Mouse (Mus musculus) left cerebral cortex, postnatal 25 days (tissue): ENCODE results near the gene Lekr1. TPM values are rescaled to one million over a fixed set of nuclear protein-coding genes. Genes with fewer than 3 reads are reported as not detected.
"Not testable (repeated sequence)": the region's sequence is repeated elsewhere in the genome, so short reads cannot be mapped to it uniquely, and the experiment has no call there.

ENCODE experiments used
- DNase-seq, 2 experiments: peaks; one replicate each; pipeline ENCODE4 v3.0.0; 2022; ENCODE audit warnings: low spot score in 2 of 2, mixed read lengths in 1 of 2
- intact Hi-C: fragments of 180-260 bp; cut with DNase I; formaldehyde crosslinking; loops from one replicate; pipeline ENCODE4 v1.15.1; 2025
- total RNA-seq, 2 experiments: library from RNA; stranded (reverse); gene quantifications; 2 replicates each; pipeline ENCODE4 v1.2.3; 2021

Lekr1 gene
- total RNA-seq, 2 experiments from 2014 or later: 6.4 to 6.7 TPM

- intact Hi-C loops: no loop called here
- DNase-seq: no peak
Measured at GRCm38 (mm10) chr3:65744936-65745335, 78.9 kb downstream of the Lekr1 start.

- intact Hi-C loops: no loop called here
- DNase-seq: no peak
Measured at GRCm38 (mm10) chr3:65764511-65765508, 98.8 kb downstream of the Lekr1 start.

GRCm38 (mm10) chr3:65766387-65766786, 100.4 kb downstream of the Lekr1 start:
- DNase-seq: no peak
- intact Hi-C loops: no loop called here

- no peak for DNase-seq
- intact Hi-C loops: no loop called here
Measured at GRCm38 (mm10) chr3:65767202-65767862, 101.3 kb downstream of the Lekr1 start.

GRCm38 (mm10) chr3:65769666-65770065, 103.6 kb downstream of the Lekr1 start:
- DNase-seq, intact Hi-C loops: not testable (repeated sequence)

GRCm38 (mm10) chr3:65773910-65774309, 107.9 kb downstream of the Lekr1 start:
- intact Hi-C loops: no loop called here
- DNase-seq: no peak

- intact Hi-C loops: no loop called here
- DNase-seq: no peak
Measured at GRCm38 (mm10) chr3:65775096-65775495, 109.1 kb downstream of the Lekr1 start.

- intact Hi-C loops: no loop called here
- no peak for DNase-seq
Measured at GRCm38 (mm10) chr3:65782246-65782645, 116.2 kb downstream of the Lekr1 start.

- no peak for DNase-seq
- intact Hi-C loops: no loop called here
Measured at GRCm38 (mm10) chr3:65790076-65790685, 124.2 kb downstream of the Lekr1 start.

- DNase-seq: no peak
Measured at GRCm38 (mm10) chr3:65793561-65793960, 127.5 kb downstream of the Lekr1 start.

GRCm38 (mm10) chr3:65794711-65795110, 128.7 kb downstream of the Lekr1 start:
- intact Hi-C loops: no loop called here
- DNase-seq: no peak

More at GRCm38 (mm10) chr3:65793561-65793960, 127.5 kb downstream of the Lekr1 start:
- intact Hi-C loops: no loop called here

- intact Hi-C loops: no loop called here
- no peak for DNase-seq
Measured at GRCm38 (mm10) chr3:65797345-65798137, 131.5 kb downstream of the Lekr1 start.

GRCm38 (mm10) chr3:65800962-65801361, 134.9 kb downstream of the Lekr1 start:
- intact Hi-C loops: no loop called here
- no peak for DNase-seq

- intact Hi-C loops: no loop called here
- DNase-seq: no peak
Measured at GRCm38 (mm10) chr3:65802185-65802584, 136.2 kb downstream of the Lekr1 start.

GRCm38 (mm10) chr3:65802868-65803267, 136.8 kb downstream of the Lekr1 start:
- no peak for DNase-seq
- intact Hi-C loops: no loop called here

GRCm38 (mm10) chr3:65814881-65815280, 148.9 kb downstream of the Lekr1 start:
- DNase-seq: no peak
- intact Hi-C loops: no loop called here

- intact Hi-C loops: no loop called here
- DNase-seq: no peak
Measured at GRCm38 (mm10) chr3:65816012-65816411, 150.0 kb downstream of the Lekr1 start.

- intact Hi-C loops: no loop called here
Measured at GRCm38 (mm10) chr3:65818597-65818996, 152.6 kb downstream of the Lekr1 start.

GRCm38 (mm10) chr3:65819841-65820240, 153.8 kb downstream of the Lekr1 start:
- DNase-seq: no peak
- intact Hi-C loops: no loop called here

More at GRCm38 (mm10) chr3:65818597-65818996, 152.6 kb downstream of the Lekr1 start:
- DNase-seq: no peak
